Mouse (Mus musculus) neural tube, embryonic 15.5 days (tissue): ENCODE measurements around the gene Crybg1. TPM values are rescaled to one million over a fixed set of nuclear protein-coding genes. Genes with fewer than 3 reads are reported as not detected.
"Not testable (repeated sequence)": the region's sequence is repeated elsewhere in the genome, so short reads cannot be mapped to it uniquely, and the experiment has no call there.

ENCODE experiments used
- ATAC-seq: fragments of 200-750 bp; cut with Nextera tagmentation; 2 replicates; pipeline ENCODE4 v1.8.0; 2017; ENCODE audit warnings: mild to moderate bottlenecking, moderate TSS enrichment, moderate library complexity; ENCODE audit not compliant: low FRiP score
- H3K27ac ChIP-seq: fragments of 300-500 bp; sonication (generic); replicated peaks from 2 replicates; pipeline ENCODE4 v1.5.1; 2015; ENCODE audit warnings: mild to moderate bottlenecking, inconsistent platforms
- H3K27me3 ChIP-seq: fragments of 300-500 bp; sonication (generic); replicated peaks from 2 replicates; pipeline ENCODE4 v1.6.1; 2015; ENCODE audit warnings: inconsistent platforms
- H3K36me3 ChIP-seq: fragments of 300-500 bp; sonication (generic); 2 replicates; pipeline ENCODE4 v1.6.1; 2015; ENCODE audit warnings: inconsistent platforms
- H3K4me1 ChIP-seq: fragments of 300-500 bp; sonication (generic); 2 replicates; pipeline ENCODE4 v1.6.1; 2015; ENCODE audit warnings: inconsistent platforms
- H3K4me2 ChIP-seq: fragments of 300-500 bp; sonication (generic); 2 replicates; pipeline ENCODE4 v1.6.1; 2015; ENCODE audit warnings: inconsistent platforms, mild to moderate bottlenecking, moderate library complexity
- H3K4me3 ChIP-seq: fragments of 300-500 bp; sonication (generic); replicated peaks from 2 replicates; pipeline ENCODE4 v1.5.1; 2015; ENCODE audit warnings: mild to moderate bottlenecking, inconsistent platforms
- H3K9ac ChIP-seq: fragments of 300-500 bp; sonication (generic); replicated peaks from 2 replicates; pipeline ENCODE4 v1.6.1; 2015; ENCODE audit warnings: mild to moderate bottlenecking, inconsistent platforms
- H3K9me3 ChIP-seq: fragments of 300-500 bp; sonication (generic); replicated peaks from 2 replicates; pipeline ENCODE4 v1.6.1; 2016; ENCODE audit warnings: inconsistent platforms
- WGBS: fragments of 180-500 bp; shearing (Covaris S2); methylation state at CpG from one replicate; pipeline ENCODE4 v1.1.7; 2015; ENCODE audit warnings: mixed read lengths; 5-methylcytosine and 5-hydroxymethylcytosine counted together
- polyA plus RNA-seq: library from polyadenylated mRNA; unstranded; fragments of >200 nt; fragmentation: Nextera tagmentation; extraction: Ambion mirVana; gene quantifications from 2 replicates; pipeline ENCODE4 v1.2.1, GENCODE M21; 2015

Crybg1 gene
- polyA plus RNA-seq, 1 experiment from 2014 or later = 0.12 TPM

- Histone ChIP-seq H3K36me3 (no peaks in the 10 kb centered on the region), H3K9me3 (no peaks in the 10 kb centered on the region), H3K27ac (no peak overlapping the region), H3K27me3 (no peaks in the 10 kb centered on the region), H3K4me2 (no peak overlapping the region), H3K9ac (no peak overlapping the region), H3K4me1 (no peaks in the 10 kb centered on the region), H3K4me3 (no peak overlapping the region)
- ATAC-seq = no peak
- 87% methylated on average over 2 of the region's 2 CpGs for WGBS
Observed at GRCm38 (mm10) chr10:43983866-43984265, 164.8 kb downstream of the Crybg1 start.

- no peaks in the 10 kb centered on the region for H3K4me1 ChIP-seq
- no peaks in the 10 kb centered on the region for H3K36me3 ChIP-seq
- no peak overlapping the region for H3K4me3 ChIP-seq
- ATAC-seq = no peak
- no peak overlapping the region for H3K9ac ChIP-seq
- no peaks in the 10 kb centered on the region for H3K27me3 ChIP-seq
- H3K4me2 ChIP-seq = no peak overlapping the region
- no peak overlapping the region for H3K27ac ChIP-seq
- no peaks in the 10 kb centered on the region for H3K9me3 ChIP-seq
- 87% methylated on average over 5 of the region's 5 CpGs for WGBS
Observed at GRCm38 (mm10) chr10:43983241-43983640, 165.4 kb downstream of the Crybg1 start.

- Histone ChIP-seq H3K9me3 (no peaks in the 10 kb centered on the region), H3K27me3 (no peaks in the 10 kb centered on the region), H3K4me2 (no peak overlapping the region), H3K36me3 (no peaks in the 10 kb centered on the region), H3K27ac (no peak overlapping the region), H3K4me1 (no peaks in the 10 kb centered on the region), H3K9ac (no peak overlapping the region), H3K4me3 (no peak overlapping the region)
- ATAC-seq = no peak
- 95% methylated on average over 6 of the region's 6 CpGs for WGBS
Observed at GRCm38 (mm10) chr10:43982470-43982869, 166.2 kb downstream of the Crybg1 start.

- H3K27ac ChIP-seq, H3K36me3 ChIP-seq, H3K9ac ChIP-seq, H3K4me3 ChIP-seq, H3K27me3 ChIP-seq, H3K9me3 ChIP-seq, ATAC-seq, H3K4me1 ChIP-seq, H3K4me2 ChIP-seq: not testable (repeated sequence)
- WGBS = 95% methylated on average over 3 of the region's 3 CpGs
Observed at GRCm38 (mm10) chr10:43980742-43981141, 167.9 kb downstream of the Crybg1 start.

- Histone ChIP-seq H3K27ac (no peak overlapping the region), H3K36me3 (no peaks in the 10 kb centered on the region), H3K4me2 (no peak overlapping the region), H3K4me1 (no peaks in the 10 kb centered on the region), H3K27me3 (no peaks in the 10 kb centered on the region), H3K4me3 (no peak overlapping the region), H3K9me3 (no peaks in the 10 kb centered on the region), H3K9ac (no peak overlapping the region)
- WGBS = 78% methylated on average over 1 of the region's 1 CpGs
- ATAC-seq = no peak
Observed at GRCm38 (mm10) chr10:43980080-43980479, 168.6 kb downstream of the Crybg1 start.

GRCm38 (mm10) chr10:43977353-43977752 is 171.3 kb downstream of the Crybg1 start:
- H3K4me1 ChIP-seq = no peaks in the 10 kb centered on the region
- H3K4me3 ChIP-seq = no peak overlapping the region
- H3K4me2 ChIP-seq = no peak overlapping the region
- H3K27ac ChIP-seq = no peak overlapping the region
- 72% methylated on average over 3 of the region's 3 CpGs for WGBS
- H3K9me3 ChIP-seq = no peaks in the 10 kb centered on the region
- ATAC-seq = no peak
- H3K36me3 ChIP-seq = no peaks in the 10 kb centered on the region
- H3K27me3 ChIP-seq = no peaks in the 10 kb centered on the region
- no peak overlapping the region for H3K9ac ChIP-seq

GRCm38 (mm10) chr10:43973244-43973643 is 175.4 kb downstream of the Crybg1 start:
- H3K4me3 ChIP-seq = no peak overlapping the region
- H3K27ac ChIP-seq = no peak overlapping the region
- no peaks in the 10 kb centered on the region for H3K4me1 ChIP-seq
- H3K9ac ChIP-seq = no peak overlapping the region
- no peak for ATAC-seq
- 39% methylated on average over 2 of the region's 2 CpGs for WGBS
- H3K27me3 ChIP-seq = no peaks in the 10 kb centered on the region
- no peak overlapping the region for H3K4me2 ChIP-seq
- no peaks in the 10 kb centered on the region for H3K36me3 ChIP-seq
- H3K9me3 ChIP-seq = no peaks in the 10 kb centered on the region

- WGBS = 57% methylated on average over 2 of the region's 2 CpGs
- Histone ChIP-seq H3K9ac (no peak overlapping the region), H3K27ac (no peak overlapping the region), H3K4me2 (no peak overlapping the region), H3K9me3 (no peaks in the 10 kb centered on the region), H3K4me1 (no peaks in the 10 kb centered on the region), H3K36me3 (no peaks in the 10 kb centered on the region), H3K4me3 (no peak overlapping the region), H3K27me3 (no peaks in the 10 kb centered on the region)
- no peak for ATAC-seq
Observed at GRCm38 (mm10) chr10:43964943-43965342, 183.7 kb downstream of the Crybg1 start.

- Histone ChIP-seq H3K36me3 (no peaks in the 10 kb centered on the region), H3K4me2 (no peak overlapping the region), H3K27me3 (no peaks in the 10 kb centered on the region), H3K9me3 (no peaks in the 10 kb centered on the region), H3K27ac (no peak overlapping the region), H3K4me3 (no peak overlapping the region), H3K9ac (no peak overlapping the region), H3K4me1 (no peaks in the 10 kb centered on the region)
- peak; percentile 78; the same call in 1 of the 2 replicates for ATAC-seq
Observed at GRCm38 (mm10) chr10:43953942-43954341, 194.7 kb downstream of the Crybg1 start.

- no peak for ATAC-seq
- Histone ChIP-seq H3K4me1 (0 out of 2 replicates have a peak, but pooled peaks cover 3% of the 10 kb centered on the region), H3K9me3 (no peaks in the 10 kb centered on the region), H3K4me3 (no peak overlapping the region), H3K4me2 (no peak overlapping the region), H3K27me3 (no peaks in the 10 kb centered on the region), H3K9ac (no peak overlapping the region), H3K27ac (no peak overlapping the region), H3K36me3 (no peaks in the 10 kb centered on the region)
- WGBS = 78% methylated on average over 4 of the region's 4 CpGs
Observed at GRCm38 (mm10) chr10:43945435-43945834, 203.2 kb downstream of the Crybg1 start.

- Histone ChIP-seq H3K9me3 (no peaks in the 10 kb centered on the region), H3K4me2 (no peak overlapping the region), H3K4me3 (no peak overlapping the region), H3K27me3 (no peaks in the 10 kb centered on the region), H3K4me1 (0 out of 2 replicates have a peak, but pooled peaks cover 3% of the 10 kb centered on the region), H3K36me3 (no peaks in the 10 kb centered on the region), H3K9ac (no peak overlapping the region), H3K27ac (no peak overlapping the region)
- WGBS = 41% methylated on average over 4 of the region's 4 CpGs
- ATAC-seq = no peak
Observed at GRCm38 (mm10) chr10:43943736-43944135, 204.9 kb downstream of the Crybg1 start.

- no peaks in the 10 kb centered on the region for H3K9me3 ChIP-seq
- H3K27me3 ChIP-seq = no peaks in the 10 kb centered on the region
- no peak overlapping the region for H3K4me3 ChIP-seq
- H3K9ac ChIP-seq = no peak overlapping the region
- no peak for ATAC-seq
- no peaks in the 10 kb centered on the region; the same call in 1 of the 2 replicates for H3K36me3 ChIP-seq
- H3K4me2 ChIP-seq = no peak overlapping the region
- 78% methylated on average over 6 of the region's 6 CpGs for WGBS
- 0 out of 2 replicates have a peak, but pooled peaks cover 3% of the 10 kb centered on the region for H3K4me1 ChIP-seq
- no peak overlapping the region for H3K27ac ChIP-seq
Observed at GRCm38 (mm10) chr10:43939136-43939662, 209.5 kb downstream of the Crybg1 start.

GRCm38 (mm10) chr10:43928596-43928995 is 220.1 kb downstream of the Crybg1 start:
- no peak overlapping the region for H3K4me3 ChIP-seq
- no peak overlapping the region for H3K9ac ChIP-seq
- H3K27ac ChIP-seq = no peak overlapping the region
- no peak overlapping the region for H3K4me2 ChIP-seq
- no peak for ATAC-seq
- H3K27me3 ChIP-seq = no peaks in the 10 kb centered on the region
- no peaks in the 10 kb centered on the region for H3K9me3 ChIP-seq
- H3K4me1 ChIP-seq = no peaks in the 10 kb centered on the region
- peaks cover 16% of the 10 kb centered on the region; the same call in 1 of the 2 replicates for H3K36me3 ChIP-seq
- 66% methylated on average over 5 of the region's 5 CpGs for WGBS
